Mouse (Mus musculus): ENCODE data around the gene Tcf7l2. TPM values are rescaled to one million over a fixed set of nuclear protein-coding genes. Genes with fewer than 3 reads are reported as not detected.

Tcf7l2 gene
- polyA plus RNA-seq, 2 experiments from 2014 or later: 2.4 to 3.5 TPM

GRCm38 (mm10) chr19:55964421-55964820, 222.8 kb downstream of the Tcf7l2 start:
- ATAC-seq: no peak

GRCm38 (mm10) chr19:55966066-55966465, 224.4 kb downstream of the Tcf7l2 start:
- no peak for ATAC-seq

- ATAC-seq: no peak
Measured at GRCm38 (mm10) chr19:55969929-55970531, 228.4 kb downstream of the Tcf7l2 start.

- ATAC-seq: no peak
Measured at GRCm38 (mm10) chr19:55976073-55976472, 234.5 kb downstream of the Tcf7l2 start.
